Mouse (Mus musculus): ENCODE measurements around the gene Cela2a.

DNA sequence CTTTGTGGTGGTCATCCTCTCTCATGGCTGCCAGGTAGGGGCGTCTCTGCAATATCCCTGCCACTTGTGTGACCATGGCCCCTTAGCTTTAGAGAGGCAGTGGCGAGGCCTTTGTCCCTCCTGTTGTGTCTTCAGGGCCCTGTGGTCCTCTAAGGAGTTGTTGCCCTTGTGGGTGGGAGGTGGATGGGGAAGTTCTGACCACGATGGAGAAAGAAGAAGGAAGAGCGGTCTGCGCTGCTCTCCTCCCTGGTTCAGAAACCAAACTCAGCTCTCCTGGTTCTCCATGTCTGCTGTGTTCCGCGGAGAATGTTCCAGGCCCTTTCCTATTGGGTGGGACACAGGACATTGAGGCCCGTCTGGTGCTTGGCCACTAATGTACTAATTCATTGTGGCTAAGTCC lies 20.1 kb downstream of the Cela2a start:
- TF ChIP-seq CTCF (IDR thresholded peaks at IDR 0.05; ENCODE audit: extremely low read depth, insufficient read length, insufficient replicate concordance, low read depth, low read length): no peak
- no peak for TF ChIP-seq POLR2A (IDR thresholded peaks at IDR 0.05; ENCODE audit: low read depth, low read length)
